Mouse (Mus musculus) kidney, embryonic 16.5 days (tissue): ENCODE results near the gene Rps11. TPM values are rescaled to one million over a fixed set of nuclear protein-coding genes. Genes with fewer than 3 reads are reported as not detected.
"Not testable (repeated sequence)": the region's sequence is repeated elsewhere in the genome, so short reads cannot be mapped to it uniquely, and the experiment has no call there.

Experiments
- ATAC-seq: fragments of 200-750 bp; cut with Nextera tagmentation; 2 replicates; pipeline ENCODE4 v1.8.0; 2017; ENCODE audit warnings: moderate TSS enrichment; ENCODE audit not compliant: low FRiP score, low TSS enrichment
- H3K27ac ChIP-seq: fragments of 300-500 bp; sonication (generic); 2 replicates; pipeline ENCODE4 v1.5.1; 2014; ENCODE audit warnings: low read length
- H3K27me3 ChIP-seq: fragments of 300-500 bp; sonication (generic); 2 replicates; pipeline ENCODE4 v1.6.1; 2014; ENCODE audit warnings: low read length, control low read depth, mixed read lengths; ENCODE audit not compliant: insufficient read depth
- H3K36me3 ChIP-seq: fragments of 300-500 bp; sonication (generic); 2 replicates; pipeline ENCODE4 v1.6.1; 2014; ENCODE audit warnings: low read length, control low read depth, mixed read lengths; ENCODE audit not compliant: insufficient read depth
- H3K4me1 ChIP-seq: fragments of 300-500 bp; sonication (generic); 2 replicates; pipeline ENCODE4 v1.6.1; 2014; ENCODE audit warnings: low read length, control low read depth, mixed read lengths; ENCODE audit not compliant: insufficient read depth
- H3K4me2 ChIP-seq: fragments of 300-500 bp; sonication (generic); replicated peaks from 2 replicates; pipeline ENCODE4 v1.6.1; 2014; ENCODE audit warnings: low read depth, low read length
- H3K4me3 ChIP-seq: fragments of 300-500 bp; sonication (generic); 2 replicates; pipeline ENCODE4 v1.5.1; 2014; ENCODE audit warnings: mild to moderate bottlenecking, low read length
- H3K9ac ChIP-seq: fragments of 300-500 bp; sonication (generic); replicated peaks from 2 replicates; pipeline ENCODE4 v1.6.1; 2014; ENCODE audit warnings: low read length
- H3K9me3 ChIP-seq: fragments of 300-500 bp; sonication (generic); 2 replicates; pipeline ENCODE4 v1.6.1; 2016; ENCODE audit warnings: low read length, control low read depth
- WGBS: fragments of 180-500 bp; shearing (Covaris S2); extraction: QIAGEN DNeasy Blood & Tissue Kit; methylation state at CpG from one replicate; pipeline ENCODE4 v1.1.7; 2014; 5-methylcytosine and 5-hydroxymethylcytosine counted together
- polyA plus RNA-seq: library from polyadenylated mRNA; unstranded; fragments of >200 nt; fragmentation: Nextera tagmentation; extraction: Ambion mirVana; gene quantifications from 2 replicates; pipeline ENCODE4 v1.2.1, GENCODE M21; 2015

The Rps11 gene
- polyA plus RNA-seq, 1 experiment from 2014 or later = 1,408 TPM

- H3K4me3 ChIP-seq = no peak overlapping the region
- peak overlapping the region; percentile 17; the same call in 1 of the 2 replicates for H3K27ac ChIP-seq
- H3K27me3 ChIP-seq = no peaks in the 10 kb centered on the region
- no peaks in the 10 kb centered on the region for H3K9me3 ChIP-seq
- 83% methylated on average over 6 of the region's 6 CpGs for WGBS
- ATAC-seq = no peak
- no peak overlapping the region for H3K4me2 ChIP-seq
- no peak overlapping the region for H3K9ac ChIP-seq
- peaks cover 20% of the 10 kb centered on the region for H3K4me1 ChIP-seq
- peaks cover 47% of the 10 kb centered on the region for H3K36me3 ChIP-seq
Measured at GRCm38 (mm10) chr7:45118336-45118735, 5.9 kb downstream of the Rps11 start.

GRCm38 (mm10) chr7:45117566-45117965 lies 6.7 kb downstream of the Rps11 start:
- ATAC-seq = no peak
- Histone ChIP-seq H3K27me3 (no peaks in the 10 kb centered on the region), H3K36me3 (peaks cover 40% of the 10 kb centered on the region), H3K9ac (no peak overlapping the region), H3K4me1 (peaks cover 13% of the 10 kb centered on the region), H3K27ac (peak overlapping the region; percentile 17; the same call in 1 of the 2 replicates), H3K4me2 (no peak overlapping the region), H3K9me3 (no peaks in the 10 kb centered on the region), H3K4me3 (no peak overlapping the region)
- WGBS = 63% methylated on average over 8 of the region's 8 CpGs

DNA sequence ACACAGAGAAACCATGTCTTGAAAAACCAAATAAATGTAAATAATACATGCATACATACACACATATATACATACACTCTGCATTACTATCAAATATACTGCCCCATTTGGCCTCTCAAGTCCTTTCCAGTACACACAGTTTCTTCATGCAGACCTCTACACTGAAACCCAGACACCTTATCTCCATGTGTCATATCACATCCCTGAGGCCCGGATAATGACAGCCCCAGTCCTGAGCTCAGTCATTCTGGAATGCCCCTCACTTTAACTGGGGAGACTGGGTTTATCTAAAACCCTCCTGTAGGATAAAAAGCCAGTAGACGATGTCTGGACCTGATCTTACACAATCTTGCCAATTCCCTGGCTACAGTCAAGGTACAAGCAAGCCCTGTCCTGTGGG lies 10.8 kb downstream of the Rps11 start:
- Histone ChIP-seq H3K9ac (no peak overlapping the region; the same call in 1 of the 2 replicates), H3K36me3 (0 out of 2 replicates have a peak, but pooled peaks cover under 1% of the 10 kb centered on the region), H3K27ac (no peak overlapping the region), H3K4me2 (no peak overlapping the region), H3K4me3 (no peak overlapping the region), H3K9me3 (no peaks in the 10 kb centered on the region), H3K4me1 (0 out of 2 replicates have a peak, but pooled peaks cover 8% of the 10 kb centered on the region), H3K27me3 (no peaks in the 10 kb centered on the region)
- ATAC-seq = no peak
- 77% methylated on average over 2 of the region's 2 CpGs for WGBS

DNA sequence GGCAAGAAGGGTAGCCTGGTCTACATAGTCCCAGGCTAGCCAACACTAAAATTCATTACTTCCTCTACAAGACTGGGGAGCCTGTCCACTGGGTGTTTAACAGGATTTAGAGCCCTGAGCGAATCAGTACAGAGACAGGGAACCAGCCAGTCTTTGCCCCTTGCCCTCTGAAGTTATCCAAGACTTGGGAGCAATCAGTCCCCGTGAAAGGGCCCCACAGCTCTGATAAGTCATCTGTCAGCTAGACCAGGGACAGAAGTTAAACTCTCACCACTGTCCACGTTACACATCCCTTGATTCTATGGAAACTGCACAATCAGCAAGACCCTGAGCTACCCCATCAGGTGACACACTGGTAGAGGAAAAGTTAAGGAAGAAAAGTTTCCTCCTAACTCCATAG lies 11.7 kb downstream of the Rps11 start:
- Histone ChIP-seq H3K27me3 (no peaks in the 10 kb centered on the region), H3K4me3 (no peak overlapping the region), H3K4me1 (0 out of 2 replicates have a peak, but pooled peaks cover under 1% of the 10 kb centered on the region), H3K4me2 (no peak overlapping the region), H3K9me3 (no peaks in the 10 kb centered on the region), H3K27ac (no peak overlapping the region), H3K36me3 (no peaks in the 10 kb centered on the region), H3K9ac (no peak overlapping the region)
- no peak for ATAC-seq
- WGBS = 23% methylated on average over 3 of the region's 3 CpGs

GRCm38 (mm10) chr7:45111940-45112339 lies 12.3 kb downstream of the Rps11 start:
- ATAC-seq = no peak
- Histone ChIP-seq H3K27me3 (no peaks in the 10 kb centered on the region), H3K4me3 (no peak overlapping the region), H3K9ac (no peak overlapping the region), H3K36me3 (no peaks in the 10 kb centered on the region), H3K9me3 (no peaks in the 10 kb centered on the region), H3K4me2 (no peak overlapping the region), H3K4me1 (no peaks in the 10 kb centered on the region), H3K27ac (no peak overlapping the region)
- 70% methylated on average over 2 of the region's 2 CpGs for WGBS

DNA sequence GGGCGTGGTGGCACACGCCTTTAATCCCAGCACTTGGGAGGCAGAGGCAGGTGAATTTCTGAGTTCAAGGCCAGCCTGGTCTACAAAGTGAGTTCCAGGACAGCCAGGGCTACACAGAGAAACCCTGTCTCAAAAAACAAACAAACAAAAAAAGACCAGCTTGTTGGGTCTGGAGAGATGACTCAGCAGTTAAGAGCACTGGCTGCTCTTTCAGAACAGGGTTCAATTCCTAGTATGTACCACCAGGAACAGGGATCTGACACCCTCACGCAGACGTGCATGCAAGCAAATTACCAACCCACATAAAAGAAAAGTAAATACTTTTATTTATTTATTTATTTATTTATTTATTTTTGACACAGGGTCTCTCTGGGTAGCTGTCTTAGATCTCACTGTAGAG lies 14.2 kb downstream of the Rps11 start:
- H3K27me3 ChIP-seq, ATAC-seq, H3K4me1 ChIP-seq, H3K9me3 ChIP-seq, H3K4me2 ChIP-seq, H3K36me3 ChIP-seq, H3K27ac ChIP-seq, H3K9ac ChIP-seq, H3K4me3 ChIP-seq: not testable (repeated sequence)
- 88% methylated on average over 4 of the region's 4 CpGs for whole genome bisulfite sequencing

GRCm38 (mm10) chr7:45107052-45107645 lies 17.1 kb downstream of the Rps11 start:
- Histone ChIP-seq H3K9ac (no peak overlapping the region), H3K4me2 (no peak overlapping the region), H3K4me1 (peaks cover 22% of the 10 kb centered on the region), H3K4me3 (no peak overlapping the region), H3K27ac (no peak overlapping the region), H3K9me3 (no peaks in the 10 kb centered on the region), H3K36me3 (no peaks in the 10 kb centered on the region), H3K27me3 (no peaks in the 10 kb centered on the region)
- ATAC-seq = no peak
- WGBS = 70% methylated on average over 5 of the region's 5 CpGs

GRCm38 (mm10) chr7:45106441-45106840 lies 17.8 kb downstream of the Rps11 start:
- peaks cover 26% of the 10 kb centered on the region for H3K4me1 ChIP-seq
- no peak overlapping the region for H3K4me2 ChIP-seq
- no peaks in the 10 kb centered on the region for H3K36me3 ChIP-seq
- no peaks in the 10 kb centered on the region for H3K9me3 ChIP-seq
- no peak overlapping the region for H3K4me3 ChIP-seq
- no peaks in the 10 kb centered on the region for H3K27me3 ChIP-seq
- WGBS = 75% methylated on average over 6 of the region's 6 CpGs
- H3K9ac ChIP-seq = no peak overlapping the region
- no peak for ATAC-seq
- no peak overlapping the region for H3K27ac ChIP-seq

- Histone ChIP-seq H3K4me1 (peaks cover 26% of the 10 kb centered on the region), H3K27ac (no peak overlapping the region), H3K4me3 (no peak overlapping the region), H3K4me2 (no peak overlapping the region), H3K9me3 (no peaks in the 10 kb centered on the region), H3K27me3 (no peaks in the 10 kb centered on the region), H3K9ac (no peak overlapping the region), H3K36me3 (no peaks in the 10 kb centered on the region)
- WGBS = 65% methylated on average over 8 of the region's 8 CpGs
- ATAC-seq = no peak
Measured at GRCm38 (mm10) chr7:45105491-45105890, 18.7 kb downstream of the Rps11 start.

GRCm38 (mm10) chr7:45104941-45105340 lies 19.3 kb downstream of the Rps11 start:
- no peaks in the 10 kb centered on the region for H3K9me3 ChIP-seq
- H3K9ac ChIP-seq = no peak overlapping the region
- H3K4me3 ChIP-seq = no peak overlapping the region
- WGBS = 78% methylated on average over 5 of the region's 5 CpGs
- no peak for ATAC-seq
- H3K36me3 ChIP-seq = no peaks in the 10 kb centered on the region
- no peaks in the 10 kb centered on the region for H3K27me3 ChIP-seq
- H3K4me2 ChIP-seq = no peak overlapping the region
- peaks cover 26% of the 10 kb centered on the region for H3K4me1 ChIP-seq
- no peak overlapping the region for H3K27ac ChIP-seq
